ENCODE assay signal across 10 mouse cellular contexts in genomic region chr1:186358011-186358670, GRCm38 (mm10).
A peak's percentile ranks its signal among the peaks of the same experiment; 100 is the strongest.
DNase-seq lines count a peak whose midpoint lies in the region; ATAC-seq and TF ChIP-seq lines count a peak whose summit lies in the region.
"Had no signal": no experiment of that assay in that cellular context is flagged by ENCODE, and none has a peak within 500 bp of the region (broad histone marks: within the 10 kb centered on the region; RNA-seq: fewer than 3 reads in every experiment).

No protein-coding gene starts in this region.

- H3K27me3 ChIP-seq in midbrain, embryonic 10.5 days (ENCODE audit: low read depth, poor library complexity, severe bottlenecking) = no peaks in the 10 kb centered on the region
- no peaks in the 10 kb centered on the region for H3K27me3 ChIP-seq in midbrain, embryonic 15.5 days (replicated peaks)
- H3K27me3 ChIP-seq in embryonic facial prominence, embryonic 13.5 days = no peaks in the 10 kb centered on the region
- no peaks in the 10 kb centered on the region for H3K27me3 ChIP-seq in lung, postnatal 0 days (replicated peaks; ENCODE audit: insufficient read depth, low read length)
- H3K27me3 ChIP-seq in forebrain, embryonic 15.5 days = no peaks in the 10 kb centered on the region
- H3K27me3 ChIP-seq: hindbrain, embryonic 15.5 days; Patski had no signal

- no peak for TF ChIP-seq CTCF in lung, postnatal 0 days (IDR thresholded peaks at IDR 0.05)

- no peak overlapping the region for H3K4me2 ChIP-seq in midbrain, embryonic 15.5 days
- peak overlapping the region; percentile 23 for H3K4me2 ChIP-seq in embryonic facial prominence, embryonic 13.5 days
- peak overlapping the region; percentile 15; the same call in 1 of the 2 replicates for H3K4me2 ChIP-seq in lung, postnatal 0 days (replicated peaks; ENCODE audit: low read depth, low read length)
- H3K4me2 ChIP-seq in forebrain, embryonic 15.5 days (replicated peaks) = no peak overlapping the region
- H3K4me2 ChIP-seq: hindbrain, embryonic 15.5 days had no signal

- H3K4me3 ChIP-seq in midbrain, embryonic 10.5 days = no peak overlapping the region
- no peak overlapping the region for H3K4me3 ChIP-seq in midbrain, embryonic 15.5 days
- H3K4me3 ChIP-seq in embryonic facial prominence, embryonic 13.5 days = peak overlapping the region; percentile 3; the same call in 1 of the 2 replicates
- no peak overlapping the region for H3K4me3 ChIP-seq in lung, postnatal 0 days (ENCODE audit: low read depth, low read length)
- H3K4me3 ChIP-seq in forebrain, embryonic 15.5 days = no peak overlapping the region
- H3K4me3 ChIP-seq: hindbrain, embryonic 15.5 days had no signal

- DNase-seq in midbrain, embryonic 10.5 days (ENCODE audit: low spot score) = peak; percentile 15
- DNase-seq in kidney, adult 11 months = peak; percentile 58
- no peak for DNase-seq in lung, postnatal 0 days (ENCODE audit: low spot score)
- no peak for DNase-seq in frontal cortex, postnatal 10 days (ENCODE audit: low spot score in 2 of 2)

- H3K4me1 ChIP-seq in midbrain, embryonic 10.5 days = no peaks in the 10 kb centered on the region
- no peaks in the 10 kb centered on the region for H3K4me1 ChIP-seq in midbrain, embryonic 15.5 days
- peaks cover 10% of the 10 kb centered on the region for H3K4me1 ChIP-seq in embryonic facial prominence, embryonic 13.5 days
- 0 out of 2 replicates have a peak, but pooled peaks cover 3% of the 10 kb centered on the region for H3K4me1 ChIP-seq in lung, postnatal 0 days (ENCODE audit: insufficient read depth, low read depth, low read length)
- H3K4me1 ChIP-seq in forebrain, embryonic 15.5 days = no peaks in the 10 kb centered on the region
- H3K4me1 ChIP-seq: hindbrain, embryonic 15.5 days had no signal

- no peak overlapping the region for H3K27ac ChIP-seq in midbrain, embryonic 10.5 days (replicated peaks)
- no peak overlapping the region for H3K27ac ChIP-seq in midbrain, embryonic 15.5 days
- H3K27ac ChIP-seq in embryonic facial prominence, embryonic 13.5 days = peak overlapping the region; percentile 4; the same call in 1 of the 2 replicates
- no peak overlapping the region for H3K27ac ChIP-seq in lung, postnatal 0 days (ENCODE audit: low read length)
- H3K27ac ChIP-seq in forebrain, embryonic 15.5 days (replicated peaks) = no peak overlapping the region
- H3K27ac ChIP-seq: hindbrain, embryonic 15.5 days had no signal

- H3K9ac ChIP-seq in midbrain, embryonic 15.5 days = no peak overlapping the region
- H3K9ac ChIP-seq in embryonic facial prominence, embryonic 13.5 days = no peak overlapping the region
- H3K9ac ChIP-seq in lung, postnatal 0 days (replicated peaks; ENCODE audit: low read depth) = no peak overlapping the region
- no peak overlapping the region for H3K9ac ChIP-seq in forebrain, embryonic 15.5 days (replicated peaks)
- H3K9ac ChIP-seq: hindbrain, embryonic 15.5 days had no signal

- TF ChIP-seq EP300 in lung, postnatal 0 days (IDR thresholded peaks at IDR 0.05) = no peak

- no peaks in the 10 kb centered on the region for H3K36me3 ChIP-seq in midbrain, embryonic 10.5 days
- no peaks in the 10 kb centered on the region for H3K36me3 ChIP-seq in midbrain, embryonic 15.5 days (replicated peaks)
- no peaks in the 10 kb centered on the region for H3K36me3 ChIP-seq in embryonic facial prominence, embryonic 13.5 days
- H3K36me3 ChIP-seq in lung, postnatal 0 days (ENCODE audit: insufficient read depth, low read length) = no peaks in the 10 kb centered on the region
- H3K36me3 ChIP-seq in forebrain, embryonic 15.5 days = no peaks in the 10 kb centered on the region
- H3K36me3 ChIP-seq: hindbrain, embryonic 15.5 days had no signal

- no peak for ATAC-seq in midbrain, embryonic 15.5 days (replicated peaks)
- no peak for ATAC-seq in embryonic facial prominence, embryonic 13.5 days (ENCODE audit: insufficient number of reproducible peaks, insufficient read depth, low FRiP score, low TSS enrichment, low read depth)
- ATAC-seq in lung, postnatal 0 days = no peak
- no peak for ATAC-seq in forebrain, embryonic 15.5 days (replicated peaks)
- ATAC-seq in megakaryocyte-erythroid progenitor cell, adult 5-6 weeks (replicated peaks; ENCODE audit: low FRiP score, low TSS enrichment, poor library complexity, severe bottlenecking) = no peak
- ATAC-seq: Patski had no signal

- 74% methylated on average over 15 of the region's 15 CpGs for WGBS in midbrain, embryonic 10.5 days
- 79% methylated on average over 15 of the region's 15 CpGs for WGBS in midbrain, embryonic 15.5 days
- 26% methylated on average over 15 of the region's 15 CpGs for WGBS in embryonic facial prominence, embryonic 13.5 days
- WGBS in lung, postnatal 0 days = 23% methylated on average over 15 of the region's 15 CpGs
- WGBS in forebrain, embryonic 15.5 days = 85% methylated on average over 15 of the region's 15 CpGs

- no peaks in the 10 kb centered on the region for H3K9me3 ChIP-seq in midbrain, embryonic 10.5 days (replicated peaks)
- no peaks in the 10 kb centered on the region for H3K9me3 ChIP-seq in midbrain, embryonic 15.5 days
- no peaks in the 10 kb centered on the region for H3K9me3 ChIP-seq in embryonic facial prominence, embryonic 13.5 days
- H3K9me3 ChIP-seq in lung, postnatal 0 days (ENCODE audit: low read length) = no peaks in the 10 kb centered on the region
- no peaks in the 10 kb centered on the region for H3K9me3 ChIP-seq in forebrain, embryonic 15.5 days
- H3K9me3 ChIP-seq: hindbrain, embryonic 15.5 days had no signal

Comparison
In these comparisons a context has a peak if more than half of its experiments do, and no peak if none do; other contexts are left out.
1. DNase-seq: peak in midbrain, embryonic 10.5 days (single experiment) and kidney, adult 11 months (single experiment); none in lung, postnatal 0 days (single experiment) and frontal cortex, postnatal 10 days (0 of 2).
2. H3K4me2 ChIP-seq: peak in embryonic facial prominence, embryonic 13.5 days (single experiment) and lung, postnatal 0 days (single experiment); none in midbrain, embryonic 15.5 days (single experiment) and forebrain, embryonic 15.5 days (single experiment).